Mouse (Mus musculus) lung, postnatal 0 days (tissue): ENCODE results near the gene Chp2.

ENCODE experiments used
- CTCF ChIP-seq: IDR thresholded peaks from 2 replicates; pipeline ENCODE4 v1.5.1; 2016; ENCODE audit warnings: antibody characterized with exemption, mild to moderate bottlenecking
- EP300 ChIP-seq: IDR thresholded peaks from 2 replicates; pipeline ENCODE4 v1.6.1; 2016; ENCODE audit warnings: antibody characterized with exemption, mild to moderate bottlenecking, control low read depth

GRCm38 (mm10) chr7:122189484-122189883 lies 29.8 kb upstream of the Chp2 start:
- peak; percentile 86 for TF ChIP-seq CTCF
- TF ChIP-seq EP300: no peak
